Mouse (Mus musculus): ENCODE results near the gene Kcnab2. TPM values are rescaled to one million over a fixed set of nuclear protein-coding genes. Genes with fewer than 3 reads are reported as not detected.

Gene Kcnab2
- total RNA-seq, 2 experiments from 2014 or later: 4.6 to 5.5 TPM

Other genes with a start within 250 kb of the Kcnab2 start
- 1 to 10 TPM; 5.3 to 7.4 TPM for gene Gpr153, start 203.6 kb downstream of the Kcnab2 start, total RNA-seq (2021)
- not detected for gene Hes3, start 186.2 kb downstream of the Kcnab2 start, total RNA-seq (2021)
- gene Icmt, start 180.6 kb downstream of the Kcnab2 start, total RNA-seq (2021): 10 to 100 TPM; 52.1 to 55.6 TPM
- gene Rnf207, start 158.9 kb downstream of the Kcnab2 start, total RNA-seq (2021): 1 to 10 TPM in 1 of 2 experiments, under 1 TPM in 1; 0.43 to 1.3 TPM
- gene Rpl22, start 152.1 kb downstream of the Kcnab2 start, total RNA-seq (2021): 100 to 1,000 TPM; 443 to 509 TPM
- gene Chd5, start 139.2 kb downstream of the Kcnab2 start, total RNA-seq (2021): 1 to 10 TPM; 6.9 to 9.7 TPM
- 1 to 10 TPM; 2.9 to 4.1 TPM for gene Nphp4, start 1.2 kb downstream of the Kcnab2 start, total RNA-seq (2021)

All from adrenal gland, adult 18-20 months (tissue).